Mouse (Mus musculus) hindlimb bud, embryonic 11.5 days (tissue): ENCODE measurements around the gene Dbnl.
"Not testable (repeated sequence)": the region's sequence is repeated elsewhere in the genome, so short reads cannot be mapped to it uniquely, and the experiment has no call there.

Source experiments
- DNase-seq: peaks from one replicate; pipeline ENCODE4 v3.0.0-alpha.2; 2012; ENCODE audit warnings: low read depth, low spot score; ENCODE audit errors: extremely low spot score

The Dbnl gene

GRCm38 (mm10) chr11:5795290-5795689, 7.0 kb downstream of the Dbnl start:
- no peak for DNase-seq

DNA sequence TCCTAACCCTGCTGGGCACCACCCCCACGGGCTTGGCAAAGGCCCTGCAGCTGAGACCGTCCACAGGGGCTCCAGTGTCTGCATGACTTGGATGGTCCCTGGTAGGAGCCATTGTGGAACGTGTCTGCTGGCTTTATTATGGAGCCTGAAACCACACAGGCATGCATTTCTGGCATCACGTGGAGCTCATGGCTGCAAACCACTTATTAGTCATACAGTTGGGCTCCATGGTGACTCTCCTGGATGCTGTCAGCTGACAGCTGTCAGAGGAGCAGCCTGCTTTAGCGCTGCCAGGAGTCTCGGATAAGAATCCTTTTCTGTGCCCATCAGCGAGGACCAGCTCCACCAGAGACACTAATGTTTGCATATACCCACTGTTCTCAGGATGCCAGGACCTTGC, 7.4 kb downstream of the Dbnl start:
- DNase-seq = no peak

- DNase-seq = no peak
Measured at GRCm38 (mm10) chr11:5796939-5797338, 8.7 kb downstream of the Dbnl start.

DNA sequence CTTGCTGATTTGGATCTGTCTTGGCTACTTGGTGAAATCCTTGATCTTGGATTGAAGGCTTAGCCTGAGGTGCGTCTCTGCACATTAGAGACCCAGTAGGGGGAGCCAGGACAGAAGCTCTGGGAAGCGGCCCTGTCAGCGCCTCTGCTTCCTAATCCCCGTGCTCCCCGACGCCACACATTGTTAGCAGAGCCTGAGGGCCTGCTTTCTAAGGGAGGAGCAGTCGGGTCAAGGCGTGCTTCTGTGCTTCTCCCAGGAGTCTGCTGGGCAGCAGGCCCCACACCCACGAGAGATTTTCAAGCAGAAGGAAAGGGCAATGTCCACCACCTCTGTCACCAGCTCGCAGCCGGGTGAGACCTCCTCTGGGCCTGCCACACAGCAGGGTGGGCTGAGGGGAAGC, 9.1 kb downstream of the Dbnl start:
- DNase-seq = no peak

GRCm38 (mm10) chr11:5797928-5798327, 9.6 kb downstream of the Dbnl start:
- no peak for DNase-seq

GRCm38 (mm10) chr11:5799621-5800490, 11.6 kb downstream of the Dbnl start:
- DNase-seq = no peak

GRCm38 (mm10) chr11:5801511-5801910, 13.2 kb downstream of the Dbnl start:
- no peak for DNase-seq

GRCm38 (mm10) chr11:5802005-5802404, 13.7 kb downstream of the Dbnl start:
- no peak for DNase-seq

GRCm38 (mm10) chr11:5802457-5803217, 14.3 kb downstream of the Dbnl start:
- DNase-seq = no peak

DNA sequence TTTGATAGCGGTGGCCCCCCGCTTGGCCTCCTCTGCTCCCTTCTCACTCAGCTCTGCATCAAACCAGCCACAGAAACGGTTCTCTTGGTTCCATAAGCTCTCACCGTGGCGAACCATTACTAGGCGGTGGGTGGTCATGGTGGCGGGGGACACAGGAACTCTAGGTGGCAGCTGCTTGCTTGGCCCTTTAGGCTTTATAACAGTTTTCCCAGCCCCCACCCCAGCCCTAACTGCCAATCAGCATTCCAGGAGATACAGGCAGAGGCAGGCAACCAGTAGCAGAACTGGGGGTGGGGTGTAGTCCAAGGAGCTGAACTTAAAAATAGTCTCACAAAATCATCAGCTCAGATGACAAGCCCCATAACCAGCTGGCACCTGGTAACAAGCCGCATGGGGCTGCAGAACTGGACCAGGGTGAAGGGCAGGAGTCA, 15.3 kb downstream of the Dbnl start, which contains the start of gene Pgam2:
Gene Pgam2 (minus strand): TSS at position 183 of the 431 bp plus-strand sequence.
- no peak for DNase-seq

DNA sequence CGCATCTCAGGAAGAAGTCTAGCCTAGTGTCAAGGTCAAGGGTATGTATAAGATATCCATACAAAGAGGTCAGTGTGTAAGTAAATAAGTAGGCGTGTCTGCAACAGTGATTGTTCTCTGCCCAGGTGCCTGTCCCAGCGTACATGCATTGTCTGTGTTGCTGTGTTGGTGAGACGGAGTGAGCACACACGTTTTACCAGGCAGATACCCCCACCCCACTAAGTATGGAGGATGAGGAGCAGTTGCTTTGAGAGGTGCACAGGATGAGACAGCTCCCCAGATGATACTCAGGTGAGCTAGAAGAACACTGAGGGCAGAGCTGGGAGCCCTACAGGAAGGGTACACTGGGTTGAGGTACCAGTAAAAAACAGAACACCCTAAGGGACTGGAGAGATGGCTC, 15.9 kb downstream of the Dbnl start:
- DNase-seq = no peak

GRCm38 (mm10) chr11:5805711-5806110, 17.4 kb downstream of the Dbnl start:
- no peak for DNase-seq

- no peak for DNase-seq
Measured at GRCm38 (mm10) chr11:5807956-5808355, 19.7 kb downstream of the Dbnl start.

GRCm38 (mm10) chr11:5809487-5809886, 21.2 kb downstream of the Dbnl start:
- DNase-seq = not testable (repeated sequence)

DNA sequence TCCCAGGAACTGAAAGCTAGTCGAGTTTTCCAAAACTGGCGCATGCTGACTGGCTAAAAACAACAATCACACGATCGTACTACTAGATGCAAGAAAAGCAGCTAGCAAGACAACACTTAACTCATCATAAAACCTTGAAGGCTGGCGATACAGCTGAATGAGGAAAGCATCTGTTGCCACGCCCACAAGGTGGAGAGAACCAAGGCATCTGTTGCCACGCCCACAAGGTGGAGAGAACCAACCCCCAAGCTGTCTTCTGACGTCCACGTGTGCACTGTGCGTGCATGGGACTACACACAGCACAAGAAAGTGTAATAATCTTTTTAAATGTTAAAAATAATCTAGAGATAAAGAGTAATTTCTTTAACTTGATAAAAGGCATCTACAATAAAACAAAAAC, 25.1 kb downstream of the Dbnl start:
- DNase-seq = no peak

GRCm38 (mm10) chr11:5819223-5819622, 30.9 kb downstream of the Dbnl start:
- DNase-seq = no peak

DNA sequence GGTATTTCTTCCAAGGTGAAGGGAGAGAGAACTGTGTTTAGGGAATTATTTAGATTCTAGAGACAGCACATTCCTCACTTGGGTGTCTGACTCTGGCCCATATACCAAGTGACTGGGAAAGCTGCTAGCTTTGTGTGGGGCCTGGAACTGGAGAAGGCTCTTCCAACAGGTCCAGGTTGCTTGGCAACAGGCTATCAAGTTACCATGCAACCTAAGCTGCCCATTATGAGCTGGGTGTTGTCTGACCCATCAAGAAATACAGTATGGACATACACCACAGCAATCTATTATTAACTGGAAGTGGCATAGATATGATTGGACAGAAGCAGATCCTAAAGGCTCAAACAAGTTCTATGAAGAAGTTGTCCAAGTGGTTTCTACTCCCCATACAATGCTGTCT, 37.1 kb downstream of the Dbnl start:
- DNase-seq = no peak

GRCm38 (mm10) chr11:5827931-5828330, 39.6 kb downstream of the Dbnl start:
- no peak for DNase-seq

DNA sequence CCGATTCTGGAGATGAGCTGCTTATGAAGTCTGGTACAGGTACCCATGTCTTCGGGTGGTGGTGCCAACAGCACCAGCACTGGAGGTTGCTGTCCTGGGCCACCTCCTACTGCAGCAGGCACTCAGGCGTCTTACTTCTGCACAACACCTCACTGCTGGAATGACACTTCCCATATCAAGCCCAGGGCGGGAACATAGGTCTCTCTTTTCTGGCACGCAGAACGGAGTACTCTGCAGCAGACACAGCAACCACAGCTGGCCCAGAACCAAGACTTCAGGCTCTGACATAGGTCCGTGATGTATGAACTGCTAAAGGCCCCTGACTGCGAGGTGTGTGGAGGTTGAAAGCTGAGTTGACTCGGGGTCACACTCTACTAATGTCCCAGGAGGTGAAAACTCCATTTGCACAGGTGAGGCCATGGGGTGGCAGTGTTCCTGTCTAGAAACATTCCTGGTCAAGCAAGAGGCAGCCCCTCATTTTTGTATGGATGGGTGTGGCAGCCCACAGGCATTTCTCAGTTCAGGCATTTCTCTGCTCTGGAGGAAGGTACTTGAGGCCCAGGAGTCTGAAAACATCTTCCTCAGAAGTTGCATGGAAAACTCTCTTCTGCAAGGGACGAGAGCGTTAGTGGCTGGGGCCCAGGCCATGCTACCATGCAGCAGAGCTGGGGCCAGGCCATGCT, 40.4 kb downstream of the Dbnl start:
- DNase-seq = no peak

- no peak for DNase-seq
Measured at GRCm38 (mm10) chr11:5829327-5829726, 41.0 kb downstream of the Dbnl start.

- DNase-seq = no peak
Measured at GRCm38 (mm10) chr11:5834506-5834905, 46.2 kb downstream of the Dbnl start.
